Mouse (Mus musculus): ENCODE data around the gene Wbp2.
"Not testable (repeated sequence)": the region's sequence is repeated elsewhere in the genome, so short reads cannot be mapped to it uniquely, and the experiment has no call there.

Wbp2 gene

DNA sequence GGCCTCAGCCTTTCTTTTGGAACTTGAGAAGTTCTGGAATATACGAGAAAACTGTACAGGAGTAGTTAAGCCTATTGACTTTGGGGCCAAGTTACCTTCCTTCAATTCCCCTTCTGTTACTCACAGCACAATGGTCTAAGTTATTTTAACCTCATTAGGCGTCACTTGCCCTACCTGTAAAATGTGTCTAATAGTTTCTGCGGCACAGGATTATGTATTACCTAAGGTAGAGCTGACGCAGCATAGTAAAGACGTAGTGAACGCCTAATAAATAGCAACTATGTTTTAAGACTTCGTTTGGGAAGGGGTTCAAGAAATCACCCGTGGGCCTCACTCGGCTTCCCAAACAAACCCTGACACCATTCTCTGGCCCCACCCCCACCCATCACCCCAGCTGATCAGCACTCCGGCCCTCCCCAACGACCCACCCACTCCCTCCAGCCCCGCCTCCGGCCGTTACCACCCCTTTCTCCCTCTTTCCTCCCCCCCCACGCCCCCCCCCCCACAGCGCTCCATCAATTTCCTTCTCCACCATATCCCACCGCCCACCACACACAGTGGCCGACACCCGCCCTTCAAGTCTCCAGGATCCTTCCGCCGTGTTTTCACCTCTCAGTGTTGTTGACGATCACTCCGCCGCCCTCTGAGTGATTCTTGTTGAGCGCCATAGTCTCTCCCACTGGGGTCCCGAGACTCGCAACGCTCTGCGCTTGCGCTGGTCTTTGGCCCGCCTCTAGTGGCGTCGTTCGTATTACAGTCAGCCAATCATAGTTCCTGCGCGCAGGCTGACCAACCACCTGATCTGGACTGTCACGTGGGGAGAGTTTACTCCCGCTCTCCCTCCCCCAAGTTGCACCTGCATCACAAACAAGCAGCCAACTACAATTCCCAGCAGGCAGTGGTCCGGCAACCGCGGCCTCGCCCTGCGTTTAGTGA is at the start of gene Wbp2:
Wbp2 (minus strand) TSS at position 738 of the 936 bp plus-strand sequence.
- peak; percentile 99 for DNase-seq (ENCODE audit: extremely low read depth, low read depth)

DNA sequence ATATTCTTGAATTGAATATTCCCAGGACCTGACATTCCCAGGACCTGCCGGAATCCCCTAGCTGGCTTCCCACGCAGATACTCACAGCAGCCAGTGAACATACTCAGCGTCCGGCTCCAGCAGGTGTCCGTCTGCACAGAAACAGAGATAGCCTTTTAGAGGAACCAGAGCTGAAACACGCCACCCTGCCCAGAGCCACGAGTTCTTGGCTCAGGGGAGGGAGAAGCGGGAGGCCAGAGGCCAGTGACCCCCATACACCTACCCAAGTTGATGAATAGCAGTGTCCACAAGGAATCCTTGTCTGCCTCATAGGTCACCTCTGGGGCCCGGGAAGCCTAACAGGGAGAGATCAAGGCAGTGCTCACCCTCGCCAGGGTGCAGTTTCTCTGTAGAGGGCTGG is 47.4 kb upstream of the Wbp2 start:
- DNase-seq (ENCODE audit: extremely low read depth, low read depth): no peak

DNA sequence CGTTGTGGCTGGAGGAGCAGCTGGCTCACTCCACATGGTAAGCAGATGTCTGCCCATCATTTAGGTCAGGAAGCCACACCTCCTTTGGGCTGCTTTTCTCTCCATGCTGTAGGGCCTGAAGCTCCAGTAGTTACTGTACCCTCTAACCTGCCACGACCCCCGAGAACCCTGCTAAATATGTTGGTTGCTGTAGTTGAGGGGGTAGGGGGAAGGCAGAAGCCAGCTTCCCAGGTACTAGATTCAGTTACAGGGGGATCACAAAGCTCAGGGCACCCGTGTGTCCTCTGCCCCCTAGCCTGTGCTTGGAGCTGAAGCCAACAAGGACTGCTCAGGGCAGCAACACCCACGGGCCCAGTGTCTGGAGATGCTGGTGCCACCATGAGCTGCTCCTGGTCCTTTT is 46.7 kb upstream of the Wbp2 start:
- no peak for DNase-seq (ENCODE audit: extremely low read depth, low read depth)

GRCm38 (mm10) chr11:116132366-116133333 is 45.9 kb upstream of the Wbp2 start:
- DNase-seq (ENCODE audit: extremely low read depth, low read depth): no peak

DNA sequence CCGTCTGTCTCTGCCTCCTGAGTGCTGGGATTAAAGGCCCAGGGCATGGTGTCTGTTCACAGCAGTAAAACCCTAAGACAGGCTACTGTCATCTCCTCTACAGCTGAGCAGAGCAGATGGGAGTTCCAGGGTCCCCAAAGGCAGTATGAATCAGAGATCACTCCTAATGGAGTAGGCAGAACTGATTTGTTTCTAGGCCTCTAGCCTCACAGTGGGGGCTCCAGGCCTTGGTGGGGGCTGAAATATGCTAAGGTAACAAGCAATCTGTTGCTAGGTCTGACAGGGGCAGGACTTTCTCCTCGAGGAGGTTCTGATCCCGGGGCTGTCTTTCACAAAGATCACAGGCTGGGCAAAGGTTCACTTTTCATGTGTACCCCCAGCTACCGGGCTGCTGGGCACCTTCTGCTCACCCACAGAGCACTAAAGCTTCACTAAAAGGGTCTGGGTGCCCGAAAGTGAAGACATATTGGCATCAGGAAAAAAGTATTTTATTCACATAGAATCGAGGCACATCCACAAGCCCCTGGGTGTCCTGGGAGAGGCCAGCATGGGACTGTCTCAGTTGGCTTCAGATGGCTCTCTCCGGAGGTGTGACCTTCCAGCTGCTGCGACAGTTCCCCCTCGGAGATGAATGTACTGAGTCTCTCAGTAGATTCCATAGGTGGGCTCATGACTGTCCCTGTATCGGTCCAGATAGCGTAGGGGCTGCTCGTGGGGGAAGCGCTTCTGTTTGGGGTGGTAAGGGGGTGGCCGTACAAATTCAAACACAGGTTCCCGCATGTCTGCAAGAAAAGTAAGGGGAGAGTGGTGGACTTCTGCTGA is 44.8 kb upstream of the Wbp2 start:
- no peak for DNase-seq (ENCODE audit: extremely low read depth, low read depth)

GRCm38 (mm10) chr11:116130488-116131205 is 43.9 kb upstream of the Wbp2 start, which contains the start of gene Trim65:
Gene Trim65, minus strand, starts transcription at chr11:116131128.
- peak; percentile 72 for DNase-seq (ENCODE audit: extremely low read depth, low read depth)

GRCm38 (mm10) chr11:116129993-116130487 is 43.2 kb upstream of the Wbp2 start:
- DNase-seq (ENCODE audit: extremely low read depth, low read depth): peak; percentile 42

- no peak for DNase-seq (ENCODE audit: extremely low read depth, low read depth)
These were observed 42.4 kb upstream of the Wbp2 start for GRCm38 (mm10) chr11:116129091-116129790.

- DNase-seq (ENCODE audit: extremely low read depth, low read depth): no peak
These were observed 41.2 kb upstream of the Wbp2 start for GRCm38 (mm10) chr11:116127986-116128385.

DNA sequence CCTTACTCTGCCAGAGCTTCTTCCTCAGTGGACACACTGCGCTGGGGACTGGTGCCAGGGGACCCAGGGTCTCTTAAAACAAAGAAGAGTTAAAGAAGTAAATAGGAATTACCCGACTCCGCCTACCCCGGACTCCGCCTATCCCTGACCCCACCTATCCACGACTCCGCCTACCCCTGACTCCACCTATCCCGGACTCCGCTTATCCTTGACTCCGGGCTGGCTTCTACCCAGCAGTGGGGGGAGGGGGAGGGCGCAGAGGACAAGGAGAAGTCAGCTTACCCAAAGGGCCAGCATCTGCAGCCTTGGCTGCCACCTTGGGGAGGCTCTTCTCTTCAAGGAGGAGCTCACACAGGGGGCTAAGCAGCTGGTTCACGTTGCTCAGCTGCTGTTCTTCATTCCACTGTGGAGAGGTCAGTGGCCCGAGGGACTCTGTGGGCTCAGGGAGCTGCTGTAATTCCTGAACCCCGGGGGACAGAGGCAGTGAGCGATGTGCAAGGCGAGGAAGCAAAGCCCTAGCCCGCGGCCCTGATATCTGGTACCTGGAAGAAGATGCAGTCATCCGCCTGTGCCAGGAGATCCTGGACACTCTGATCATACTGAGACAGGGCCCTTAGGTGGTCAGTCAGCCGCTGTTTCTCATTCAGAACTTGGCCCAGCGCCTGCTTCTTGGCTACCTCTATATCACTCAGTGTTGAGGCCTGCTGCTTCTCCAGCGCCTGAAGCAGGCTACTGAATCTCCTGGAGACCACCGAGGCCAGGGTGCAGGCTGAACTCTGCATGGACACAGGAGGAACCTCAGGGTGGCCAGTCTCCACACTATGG is 40.6 kb upstream of the Wbp2 start, which contains the start of gene Trim47:
Trim47 (minus strand) TSS at position 55 of the 825 bp plus-strand sequence.
- DNase-seq (ENCODE audit: extremely low read depth, low read depth): peak; percentile 64

DNA sequence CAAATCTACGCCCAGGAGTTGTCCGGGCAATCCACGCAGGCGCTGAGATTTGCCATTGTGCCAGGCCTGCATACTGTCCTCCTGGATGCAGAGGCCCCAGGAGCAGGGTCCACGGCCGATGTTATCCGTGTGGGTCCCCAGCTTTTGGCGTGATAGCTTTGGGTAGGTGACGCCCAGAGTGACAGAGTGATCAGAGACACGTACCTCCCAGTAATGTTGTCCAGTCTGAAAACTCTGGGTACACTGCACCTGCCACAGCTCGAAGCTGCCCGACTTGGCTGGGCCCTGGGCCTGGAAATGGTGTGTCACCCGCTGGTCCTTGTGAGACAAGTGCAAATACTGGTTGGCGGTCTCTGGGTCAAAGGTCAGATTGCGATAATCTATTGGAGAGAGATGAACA is 39.5 kb upstream of the Wbp2 start:
- no peak for DNase-seq (ENCODE audit: extremely low read depth, low read depth)

GRCm38 (mm10) chr11:116121731-116122245 is 35.0 kb upstream of the Wbp2 start:
- DNase-seq (ENCODE audit: extremely low read depth, low read depth): not testable (repeated sequence)

DNA sequence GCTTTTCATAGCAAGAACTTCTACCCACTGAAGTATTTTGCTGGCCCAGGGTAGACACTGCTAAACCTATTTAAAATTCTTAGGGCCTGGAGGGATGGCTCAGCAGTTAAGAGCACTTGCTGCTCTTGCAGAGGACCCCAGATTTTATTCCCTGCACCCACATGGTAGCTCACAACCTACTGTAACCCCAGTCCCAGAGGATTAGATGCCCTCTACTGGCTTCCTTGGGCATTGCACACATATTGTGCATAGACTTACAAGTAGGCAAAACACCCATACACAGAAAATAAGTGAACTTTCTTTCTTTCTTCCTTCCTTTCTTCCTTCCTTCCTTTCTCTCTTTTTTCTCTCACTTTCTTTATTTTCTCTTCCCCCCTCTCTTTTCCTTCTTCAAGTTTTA is 31.0 kb upstream of the Wbp2 start:
- DNase-seq (ENCODE audit: extremely low read depth, low read depth): no peak

GRCm38 (mm10) chr11:116117241-116117640 is 30.4 kb upstream of the Wbp2 start:
- DNase-seq (ENCODE audit: extremely low read depth, low read depth): no peak

- no peak for DNase-seq (ENCODE audit: extremely low read depth, low read depth)
These were observed 24.9 kb upstream of the Wbp2 start for GRCm38 (mm10) chr11:116111611-116112203.

GRCm38 (mm10) chr11:116111067-116111466 is 24.3 kb upstream of the Wbp2 start:
- DNase-seq (ENCODE audit: extremely low read depth, low read depth): no peak

- no peak for DNase-seq (ENCODE audit: extremely low read depth, low read depth)
These were observed 23.7 kb upstream of the Wbp2 start for GRCm38 (mm10) chr11:116110540-116110939.

DNA sequence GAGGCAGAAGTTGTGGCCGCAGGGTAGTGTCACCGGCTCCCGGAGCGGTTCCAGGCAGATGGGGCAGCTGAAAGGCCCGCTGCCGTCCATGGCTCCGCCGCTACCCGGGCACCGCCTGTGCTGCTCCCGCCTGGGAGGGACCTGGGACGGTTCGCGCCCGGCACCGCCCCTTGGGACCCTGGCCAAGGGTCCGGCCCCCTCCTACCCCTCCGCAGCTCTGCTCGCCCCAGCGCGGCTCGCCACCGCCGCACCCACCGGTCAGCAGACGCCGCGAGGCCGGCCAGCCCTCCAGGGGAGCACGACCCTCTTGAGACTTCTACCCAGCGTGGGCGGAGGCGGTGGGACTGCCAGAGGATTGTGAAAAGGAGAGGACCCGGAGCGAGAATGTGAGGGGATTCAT is 23.3 kb upstream of the Wbp2 start:
- no peak for DNase-seq (ENCODE audit: extremely low read depth, low read depth)
